8 mouse cellular contexts compared by ENCODE assay signal in the genomic region with DNA sequence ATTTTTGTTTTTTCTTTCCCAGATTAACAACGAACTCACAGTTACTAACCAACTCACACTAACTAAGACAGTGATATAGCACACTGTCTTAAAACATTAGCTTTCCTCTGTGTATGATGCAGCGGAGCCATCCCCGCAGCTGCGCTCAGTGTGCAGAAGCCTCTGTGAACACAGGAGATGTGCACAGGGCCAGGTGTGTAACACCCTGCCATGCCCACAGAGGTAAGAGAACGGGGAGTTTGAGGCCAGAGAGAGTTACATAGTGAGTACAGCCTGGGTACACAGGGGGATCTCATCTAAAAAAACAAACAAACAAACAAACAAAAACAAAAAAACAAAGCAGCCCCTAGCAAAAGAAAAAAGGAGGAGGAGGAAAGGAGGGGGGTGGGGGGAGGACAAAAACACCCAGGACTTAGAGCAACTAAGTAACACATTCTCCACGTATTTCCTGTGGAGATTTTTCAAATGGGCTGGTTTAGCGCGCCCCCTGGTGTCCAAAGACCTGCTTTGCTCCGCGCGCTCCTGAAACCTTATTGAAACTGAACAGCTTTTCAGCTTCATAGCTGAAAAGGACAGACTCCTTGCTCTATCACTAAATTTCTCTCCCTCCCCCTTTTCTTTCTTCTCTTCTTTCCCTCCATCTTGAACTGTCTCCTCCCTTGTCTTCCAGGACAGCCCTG.
DNase-seq lines count a peak whose midpoint lies in the region; ATAC-seq and TF ChIP-seq lines count a peak whose summit lies in the region.

No protein-coding gene starts in this region.

- no peaks in the 10 kb centered on the region for H3K9me3 ChIP-seq in embryonic facial prominence, embryonic 14.5 days (ENCODE audit: control insufficient read depth, low read length)
- H3K9me3 ChIP-seq in intestine, embryonic 15.5 days, result no peaks in the 10 kb centered on the region
- no peaks in the 10 kb centered on the region for H3K9me3 ChIP-seq in liver, embryonic 11.5 days (ENCODE audit: control insufficient read depth, low read length)

- H3K27ac ChIP-seq in embryonic facial prominence, embryonic 14.5 days (replicated peaks; ENCODE audit: low read depth, low read length), result no peak overlapping the region
- no peak overlapping the region for H3K27ac ChIP-seq in intestine, embryonic 15.5 days
- no peak overlapping the region for H3K27ac ChIP-seq in liver, embryonic 11.5 days (ENCODE audit: low read depth, low read length)

- peak; percentile 20 to 63 for DNase-seq in spleen, postnatal 10 days (ENCODE audit: low spot score in 2 of 2)
- no peak for DNase-seq in spleen, postnatal 36 days (ENCODE audit: low spot score in 2 of 2)
- peak; percentile 85 for DNase-seq in brain, embryonic 14.5 days (ENCODE audit: low read depth)
- peak; percentile 77 for DNase-seq in embryonic facial prominence, embryonic 14.5 days (ENCODE audit: low spot score)
- peak; percentile 49 for DNase-seq in liver, embryonic 11.5 days (ENCODE audit: low spot score)
- DNase-seq in right cerebral cortex, adult 2 months (ENCODE audit: low spot score in 2 of 2), result peak; percentile 87 to 89

- H3K4me2 ChIP-seq in embryonic facial prominence, embryonic 14.5 days (ENCODE audit: low read depth, low read length), result no peak overlapping the region
- H3K4me2 ChIP-seq in intestine, embryonic 15.5 days (replicated peaks), result no peak overlapping the region
- H3K4me2 ChIP-seq in liver, embryonic 11.5 days, result no peak overlapping the region

- no peak overlapping the region for H3K4me3 ChIP-seq in embryonic facial prominence, embryonic 14.5 days (ENCODE audit: low read depth, low read length)
- H3K4me3 ChIP-seq in intestine, embryonic 15.5 days (replicated peaks), result no peak overlapping the region
- H3K4me3 ChIP-seq in liver, embryonic 11.5 days (ENCODE audit: low read depth, low read length), result no peak overlapping the region

- 37% methylated on average over 11 of the region's 11 CpGs for WGBS in embryonic facial prominence, embryonic 14.5 days
- WGBS in intestine, embryonic 15.5 days, result 39% methylated on average over 11 of the region's 11 CpGs
- 34% methylated on average over 11 of the region's 11 CpGs for WGBS in liver, embryonic 11.5 days

- TF ChIP-seq CTCF in brain, embryonic 14.5 days (IDR thresholded peaks at IDR 0.05; ENCODE audit: borderline replicate concordance, extremely low read depth, insufficient read depth, insufficient read length), result peak; percentile 97

- H3K4me1 ChIP-seq in embryonic facial prominence, embryonic 14.5 days (ENCODE audit: control insufficient read depth, insufficient read depth, low read length), result no peaks in the 10 kb centered on the region
- H3K4me1 ChIP-seq in intestine, embryonic 15.5 days (replicated peaks), result no peaks in the 10 kb centered on the region
- H3K4me1 ChIP-seq in liver, embryonic 11.5 days (replicated peaks; ENCODE audit: control insufficient read depth, insufficient read depth, low read length), result no peaks in the 10 kb centered on the region

- ATAC-seq in embryonic facial prominence, embryonic 14.5 days (ENCODE audit: low read depth), result no peak
- ATAC-seq in intestine, embryonic 15.5 days, result 0 out of 2 replicates have a peak, but pooled peaks have one; percentile 31
- ATAC-seq in liver, embryonic 11.5 days (replicated peaks; ENCODE audit: low FRiP score), result no peak
- ATAC-seq in erythroid progenitor cell, adult 5-6 weeks (replicated peaks; ENCODE audit: low FRiP score, poor library complexity, severe bottlenecking), result no peak

- no peak overlapping the region for H3K9ac ChIP-seq in embryonic facial prominence, embryonic 14.5 days (ENCODE audit: low read depth, low read length)
- H3K9ac ChIP-seq in intestine, embryonic 15.5 days, result no peak overlapping the region
- H3K9ac ChIP-seq in liver, embryonic 11.5 days (ENCODE audit: low read depth, low read length), result no peak overlapping the region

- H3K36me3 ChIP-seq in embryonic facial prominence, embryonic 14.5 days (ENCODE audit: control insufficient read depth, insufficient read depth, low read length), result no peaks in the 10 kb centered on the region
- H3K36me3 ChIP-seq in intestine, embryonic 15.5 days, result no peaks in the 10 kb centered on the region
- H3K36me3 ChIP-seq in liver, embryonic 11.5 days (ENCODE audit: control insufficient read depth, insufficient read depth, low read length), result no peaks in the 10 kb centered on the region

- H3K27me3 ChIP-seq in embryonic facial prominence, embryonic 14.5 days (replicated peaks; ENCODE audit: control insufficient read depth, insufficient read depth, low read length), result no peaks in the 10 kb centered on the region
- H3K27me3 ChIP-seq in intestine, embryonic 15.5 days (replicated peaks), result no peaks in the 10 kb centered on the region
- no peaks in the 10 kb centered on the region for H3K27me3 ChIP-seq in liver, embryonic 11.5 days (replicated peaks; ENCODE audit: control insufficient read depth, insufficient read depth, low read length)

- no peak for TF ChIP-seq POLR2A in brain, embryonic 14.5 days (IDR thresholded peaks at IDR 0.05; ENCODE audit: borderline replicate concordance, extremely low read depth, insufficient read depth, insufficient read length, poor library complexity, severe bottlenecking)

Comparison
In these comparisons a context has a peak if more than half of its experiments do, and no peak if none do; other contexts are left out.
1. DNase-seq: peak in spleen, postnatal 10 days (2 of 2), brain, embryonic 14.5 days (single experiment), embryonic facial prominence, embryonic 14.5 days (single experiment), liver, embryonic 11.5 days (single experiment) and right cerebral cortex, adult 2 months (2 of 2); none in spleen, postnatal 36 days (0 of 2).